Mouse (Mus musculus) midbrain, embryonic 11.5 days (tissue): Measurements from ENCODE around the gene Chchd2. TPM values are rescaled to one million over a fixed set of nuclear protein-coding genes. Genes with fewer than 3 reads are reported as not detected.

ENCODE experiments used
- polyA plus RNA-seq: library from polyadenylated mRNA; unstranded; fragments of >200 nt; fragmentation: Nextera tagmentation; extraction: Ambion mirVana; gene quantifications from 2 replicates; pipeline ENCODE4 v1.2.1, GENCODE M21; 2014

Chchd2 gene
- polyA plus RNA-seq, 1 experiment from 2014 or later, result 964 TPM

Other genes starting within 250 kb of the Chchd2 start
- 6.1 and 8.2 TPM in 2 replicates for gene Zfp11, start 217.4 kb downstream of the Chchd2 start, polyA plus RNA-seq
- not detected in 2 replicates for gene Sept14, start 179.0 kb downstream of the Chchd2 start, polyA plus RNA-seq
- gene Mrps17, start 172.0 kb downstream of the Chchd2 start, polyA plus RNA-seq, result 180 and 189 TPM in 2 replicates
- gene Nipsnap2, start 162.4 kb downstream of the Chchd2 start, polyA plus RNA-seq, result 83.6 and 89.0 TPM in 2 replicates
- gene Psph, start 100.0 kb downstream of the Chchd2 start, polyA plus RNA-seq, result 42.2 and 42.3 TPM in 2 replicates
- 48.2 and 53.4 TPM in 2 replicates for gene Sumf2, start 40.5 kb downstream of the Chchd2 start, polyA plus RNA-seq
- gene Zbed5, start 8.3 kb upstream of the Chchd2 start, polyA plus RNA-seq, result 7.1 and 9.3 TPM in 2 replicates
- 0.18 and 0.22 TPM in 2 replicates for gene Phkg1, start 11.1 kb upstream of the Chchd2 start, polyA plus RNA-seq
- gene Nupr1l, start 21.1 kb upstream of the Chchd2 start, polyA plus RNA-seq, result 3.7 and 5.4 TPM in 2 replicates
- gene Vkorc1l1, start 54.5 kb upstream of the Chchd2 start, polyA plus RNA-seq, result 36.0 and 36.8 TPM in 2 replicates
- gene Gusb, start 115.6 kb upstream of the Chchd2 start, polyA plus RNA-seq, result 31.8 and 33.9 TPM in 2 replicates
- gene Asl, start 141.8 kb upstream of the Chchd2 start, polyA plus RNA-seq, result 24.2 and 30.1 TPM in 2 replicates
- 41.1 and 42.7 TPM in 2 replicates for gene Crcp, start 141.8 kb upstream of the Chchd2 start, polyA plus RNA-seq
- gene Tpst1, start 185.9 kb upstream of the Chchd2 start, polyA plus RNA-seq, result 64.7 and 68.7 TPM in 2 replicates